Mouse (Mus musculus): Measurements from ENCODE around the gene Iah1. TPM values are rescaled to one million over a fixed set of nuclear protein-coding genes. Genes with fewer than 3 reads are reported as not detected.

Iah1 gene
- polyA plus RNA-seq, 1 experiment = 50.1 TPM

DNA sequence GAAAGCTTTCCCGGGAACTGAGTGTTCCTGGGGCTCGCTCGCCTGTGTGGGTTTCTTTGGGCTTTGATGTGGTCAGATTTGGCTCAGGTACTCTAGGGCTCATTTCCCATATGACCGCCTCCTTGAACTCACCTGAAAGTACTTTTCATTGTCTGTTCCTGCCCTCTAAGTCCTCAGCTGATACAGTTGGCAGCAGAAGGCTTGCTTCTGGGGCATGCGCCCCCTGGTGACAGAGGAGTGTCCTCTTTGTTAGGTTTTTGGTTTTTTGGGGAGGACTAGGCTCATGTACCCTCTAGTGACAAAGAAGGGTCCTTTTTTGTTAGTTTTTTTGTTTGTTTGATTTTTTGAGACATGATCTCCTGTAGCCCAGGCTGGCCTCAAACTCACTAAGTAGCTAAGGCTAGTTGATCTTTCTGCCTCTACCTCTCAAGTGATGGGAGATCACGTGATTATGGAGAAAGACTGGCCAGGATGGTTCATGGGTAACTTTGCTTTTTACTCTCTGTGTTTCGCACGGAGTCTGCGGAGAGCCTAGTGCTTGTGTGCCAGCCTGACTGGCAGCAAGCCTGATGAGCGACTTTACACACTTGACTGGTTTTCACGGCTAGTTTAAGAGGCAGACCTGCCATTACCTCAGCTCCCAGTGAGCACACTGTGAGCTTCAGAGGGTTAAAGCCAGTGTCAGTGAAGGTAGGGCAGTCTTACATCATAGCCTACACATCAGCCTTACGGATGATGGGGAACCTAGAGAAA lies 2.1 kb downstream of the Iah1 start:
- H3K4me1 ChIP-seq (replicated peaks; ENCODE audit: control insufficient read depth, insufficient read depth, low read length) = peaks cover 4% of the 10 kb centered on the region; the same call in 1 of the 2 replicates
- no peak overlapping the region for H3K4me3 ChIP-seq (ENCODE audit: control insufficient read depth, insufficient read depth, low read length)
- TF ChIP-seq POLR2A (IDR thresholded peaks at IDR 0.05; ENCODE audit: control insufficient read depth, extremely low read depth, insufficient read depth, low read length, poor library complexity) = no peak
- no peak for TF ChIP-seq CTCF (IDR thresholded peaks at IDR 0.05; ENCODE audit: borderline replicate concordance, control insufficient read depth, extremely low read depth, insufficient read depth, low read length, poor library complexity)
- H3K27ac ChIP-seq (ENCODE audit: control insufficient read depth, insufficient read depth, low read length) = no peak overlapping the region
- WGBS = 80% methylated on average over 12 of the region's 12 CpGs
- DNase-seq = peak; percentile 83
- peaks cover 14% of the 10 kb centered on the region for H3K36me3 ChIP-seq (ENCODE audit: control insufficient read depth, insufficient read depth, low read length)
- no peaks in the 10 kb centered on the region for H3K27me3 ChIP-seq (ENCODE audit: control insufficient read depth, insufficient read depth, low read length)

DNA sequence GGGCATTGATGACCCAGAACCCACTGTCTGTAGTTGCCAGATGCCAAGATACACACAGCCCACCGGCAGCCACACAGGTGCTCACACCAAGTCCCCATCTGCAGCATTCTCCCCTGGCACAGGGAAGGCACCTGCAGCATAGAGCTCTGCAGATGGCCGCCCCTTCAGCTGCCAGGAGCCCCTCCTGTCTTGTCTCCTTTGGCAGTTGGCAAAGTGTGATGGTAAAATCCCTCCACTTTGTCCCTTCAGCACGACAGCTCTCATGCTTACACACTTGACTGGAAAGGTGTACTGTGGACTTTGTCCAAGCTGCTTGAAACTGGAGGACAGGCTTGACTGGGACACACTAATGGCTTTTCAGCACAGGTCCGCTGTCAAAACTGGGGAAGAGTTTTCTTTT lies 4.1 kb downstream of the Iah1 start:
- Histone ChIP-seq H3K4me1 (replicated peaks; ENCODE audit: control insufficient read depth, insufficient read depth, low read length) (peaks cover 4% of the 10 kb centered on the region; the same call in 1 of the 2 replicates), H3K27me3 (ENCODE audit: control insufficient read depth, insufficient read depth, low read length) (no peaks in the 10 kb centered on the region), H3K4me3 (ENCODE audit: control insufficient read depth, insufficient read depth, low read length) (no peak overlapping the region), H3K36me3 (ENCODE audit: control insufficient read depth, insufficient read depth, low read length) (peaks cover 21% of the 10 kb centered on the region), H3K27ac (ENCODE audit: control insufficient read depth, insufficient read depth, low read length) (no peak overlapping the region)
- DNase-seq = no peak
- 94% methylated on average over 4 of the region's 4 CpGs for WGBS
- TF ChIP-seq CTCF (IDR thresholded peaks at IDR 0.05; ENCODE audit: borderline replicate concordance, control insufficient read depth, extremely low read depth, insufficient read depth, low read length, poor library complexity) = no peak
- TF ChIP-seq POLR2A (IDR thresholded peaks at IDR 0.05; ENCODE audit: control insufficient read depth, extremely low read depth, insufficient read depth, low read length, poor library complexity) = no peak

DNA sequence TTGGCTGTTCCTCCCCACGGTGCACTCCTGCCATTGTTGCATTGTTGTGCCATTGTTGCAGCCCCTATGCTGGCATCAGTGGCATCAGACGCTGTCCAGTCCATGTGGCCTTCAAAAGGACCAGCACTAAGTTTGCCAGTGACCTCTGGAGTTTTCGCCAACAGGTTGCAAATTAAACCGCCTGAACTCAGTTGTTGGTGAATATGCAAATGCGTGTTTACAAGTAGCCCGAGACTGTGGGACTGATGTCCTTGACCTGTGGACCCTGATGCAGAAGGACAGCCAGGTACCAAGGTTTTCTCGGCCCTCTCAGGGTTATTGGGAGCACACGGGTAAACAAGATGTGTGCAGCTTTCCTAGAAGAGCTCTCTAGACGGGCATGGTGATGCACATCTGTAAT lies 5.0 kb downstream of the Iah1 start:
- no peak for DNase-seq
- no peak overlapping the region for H3K27ac ChIP-seq (ENCODE audit: control insufficient read depth, insufficient read depth, low read length)
- peaks cover 2% of the 10 kb centered on the region; the same call in 1 of the 2 replicates for H3K4me1 ChIP-seq (replicated peaks; ENCODE audit: control insufficient read depth, insufficient read depth, low read length)
- no peak for TF ChIP-seq CTCF (IDR thresholded peaks at IDR 0.05; ENCODE audit: borderline replicate concordance, control insufficient read depth, extremely low read depth, insufficient read depth, low read length, poor library complexity)
- TF ChIP-seq POLR2A (IDR thresholded peaks at IDR 0.05; ENCODE audit: control insufficient read depth, extremely low read depth, insufficient read depth, low read length, poor library complexity) = no peak
- 95% methylated on average over 9 of the region's 9 CpGs for WGBS
- no peaks in the 10 kb centered on the region for H3K27me3 ChIP-seq (ENCODE audit: control insufficient read depth, insufficient read depth, low read length)
- H3K4me3 ChIP-seq (ENCODE audit: control insufficient read depth, insufficient read depth, low read length) = no peak overlapping the region
- H3K36me3 ChIP-seq (ENCODE audit: control insufficient read depth, insufficient read depth, low read length) = peaks cover 28% of the 10 kb centered on the region

DNA sequence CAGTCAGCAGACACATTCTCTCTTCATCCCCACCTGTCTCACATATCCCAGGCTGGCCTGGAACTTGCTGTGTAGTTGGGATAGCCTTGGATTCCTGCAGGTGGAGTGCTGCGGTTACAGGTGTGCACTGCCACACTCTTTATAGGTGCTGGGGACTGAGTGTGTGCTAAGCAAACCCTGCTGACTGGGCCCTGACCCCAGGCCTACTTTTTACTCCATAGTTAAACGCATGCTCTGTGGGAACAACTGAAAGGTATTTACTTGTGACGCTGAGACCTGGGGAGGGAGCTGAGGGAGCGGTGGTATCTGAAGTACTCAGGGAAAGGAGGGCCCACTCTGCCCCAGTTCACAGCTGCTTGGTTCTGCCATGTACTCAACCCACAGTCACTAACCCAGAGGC lies 6.1 kb downstream of the Iah1 start:
- Histone ChIP-seq H3K4me3 (ENCODE audit: control insufficient read depth, insufficient read depth, low read length) (no peak overlapping the region), H3K36me3 (ENCODE audit: control insufficient read depth, insufficient read depth, low read length) (peaks cover 37% of the 10 kb centered on the region)
- 96% methylated on average over 4 of the region's 4 CpGs for WGBS

DNA sequence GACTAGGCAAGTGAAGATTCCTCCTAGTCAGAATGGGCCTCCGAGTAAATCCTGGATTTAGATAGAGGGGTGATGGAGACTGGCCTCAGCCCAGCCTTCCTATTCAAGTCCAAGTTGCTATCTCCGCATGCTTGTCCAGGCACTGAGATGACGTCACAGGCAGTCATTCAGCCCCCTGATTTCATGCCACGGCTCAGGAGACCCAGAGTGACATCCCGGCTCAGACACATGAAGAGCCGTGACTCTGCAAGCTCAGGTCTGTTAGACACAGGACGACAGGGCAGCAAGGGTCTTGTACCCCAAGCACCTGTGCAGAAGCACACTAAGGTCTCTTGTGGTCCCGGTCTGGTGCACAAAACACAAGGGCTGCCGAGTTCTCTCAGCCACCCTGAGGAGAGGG lies 6.7 kb downstream of the Iah1 start:
- Histone ChIP-seq H3K27me3 (ENCODE audit: control insufficient read depth, insufficient read depth, low read length) (no peaks in the 10 kb centered on the region), H3K4me1 (replicated peaks; ENCODE audit: control insufficient read depth, insufficient read depth, low read length) (peaks cover 2% of the 10 kb centered on the region; the same call in 1 of the 2 replicates), H3K27ac (ENCODE audit: control insufficient read depth, insufficient read depth, low read length) (no peak overlapping the region), H3K36me3 (ENCODE audit: control insufficient read depth, insufficient read depth, low read length) (peaks cover 43% of the 10 kb centered on the region), H3K4me3 (ENCODE audit: control insufficient read depth, insufficient read depth, low read length) (no peak overlapping the region)
- no peak for DNase-seq
- TF ChIP-seq CTCF (IDR thresholded peaks at IDR 0.05; ENCODE audit: borderline replicate concordance, control insufficient read depth, extremely low read depth, insufficient read depth, low read length, poor library complexity) = no peak
- no peak for TF ChIP-seq POLR2A (IDR thresholded peaks at IDR 0.05; ENCODE audit: control insufficient read depth, extremely low read depth, insufficient read depth, low read length, poor library complexity)
- 97% methylated on average over 9 of the region's 9 CpGs for WGBS

More for the DNA sequence above, 6.1 kb downstream of the Iah1 start:
- peaks cover 2% of the 10 kb centered on the region; the same call in 1 of the 2 replicates for H3K4me1 ChIP-seq (replicated peaks; ENCODE audit: control insufficient read depth, insufficient read depth, low read length)
- TF ChIP-seq POLR2A (IDR thresholded peaks at IDR 0.05; ENCODE audit: control insufficient read depth, extremely low read depth, insufficient read depth, low read length, poor library complexity) = no peak
- TF ChIP-seq CTCF (IDR thresholded peaks at IDR 0.05; ENCODE audit: borderline replicate concordance, control insufficient read depth, extremely low read depth, insufficient read depth, low read length, poor library complexity) = no peak
- DNase-seq = no peak
- H3K27ac ChIP-seq (ENCODE audit: control insufficient read depth, insufficient read depth, low read length) = no peak overlapping the region
- no peaks in the 10 kb centered on the region for H3K27me3 ChIP-seq (ENCODE audit: control insufficient read depth, insufficient read depth, low read length)

DNA sequence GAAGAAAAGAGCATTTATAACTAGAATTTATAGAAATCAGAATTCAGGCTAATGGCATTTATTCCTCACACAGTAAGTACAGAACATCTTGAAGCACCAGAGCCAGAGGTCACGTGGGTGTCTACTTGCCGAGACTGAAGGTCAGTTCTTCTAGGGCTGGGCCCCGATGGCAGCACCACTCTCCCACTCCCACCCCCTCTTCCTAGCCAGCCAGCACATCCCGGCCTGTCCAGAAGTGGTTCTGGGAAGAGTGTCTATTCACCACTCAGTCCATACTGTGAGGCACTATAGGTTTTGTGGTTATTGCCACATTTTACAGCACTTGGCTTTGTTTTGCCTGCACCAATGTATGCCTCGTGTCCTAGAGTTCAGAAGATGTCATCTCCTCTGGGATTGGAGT lies 7.9 kb downstream of the Iah1 start:
- H3K36me3 ChIP-seq (ENCODE audit: control insufficient read depth, insufficient read depth, low read length) = peaks cover 54% of the 10 kb centered on the region
- no peak overlapping the region for H3K4me3 ChIP-seq (ENCODE audit: control insufficient read depth, insufficient read depth, low read length)
- DNase-seq = no peak
- TF ChIP-seq CTCF (IDR thresholded peaks at IDR 0.05; ENCODE audit: borderline replicate concordance, control insufficient read depth, extremely low read depth, insufficient read depth, low read length, poor library complexity) = no peak
- TF ChIP-seq POLR2A (IDR thresholded peaks at IDR 0.05; ENCODE audit: control insufficient read depth, extremely low read depth, insufficient read depth, low read length, poor library complexity) = no peak
- WGBS = 95% methylated on average over 5 of the region's 5 CpGs
- H3K27ac ChIP-seq (ENCODE audit: control insufficient read depth, insufficient read depth, low read length) = no peak overlapping the region
- H3K27me3 ChIP-seq (ENCODE audit: control insufficient read depth, insufficient read depth, low read length) = no peaks in the 10 kb centered on the region
- no peaks in the 10 kb centered on the region for H3K4me1 ChIP-seq (replicated peaks; ENCODE audit: control insufficient read depth, insufficient read depth, low read length)
